Mouse (Mus musculus) v-Abl transformed pro-B cells (cell line): Measurements from ENCODE around the gene Ilk.

Experiments used
- in situ Hi-C, 2 experiments: fragments of 400-800 bp; cut with MboI; formaldehyde crosslinking; loops; one replicate each; pipeline ENCODE4 v1.15.1; 2025; ENCODE audit not compliant: unreplicated experiment in 2 of 2

The Ilk gene

DNA sequence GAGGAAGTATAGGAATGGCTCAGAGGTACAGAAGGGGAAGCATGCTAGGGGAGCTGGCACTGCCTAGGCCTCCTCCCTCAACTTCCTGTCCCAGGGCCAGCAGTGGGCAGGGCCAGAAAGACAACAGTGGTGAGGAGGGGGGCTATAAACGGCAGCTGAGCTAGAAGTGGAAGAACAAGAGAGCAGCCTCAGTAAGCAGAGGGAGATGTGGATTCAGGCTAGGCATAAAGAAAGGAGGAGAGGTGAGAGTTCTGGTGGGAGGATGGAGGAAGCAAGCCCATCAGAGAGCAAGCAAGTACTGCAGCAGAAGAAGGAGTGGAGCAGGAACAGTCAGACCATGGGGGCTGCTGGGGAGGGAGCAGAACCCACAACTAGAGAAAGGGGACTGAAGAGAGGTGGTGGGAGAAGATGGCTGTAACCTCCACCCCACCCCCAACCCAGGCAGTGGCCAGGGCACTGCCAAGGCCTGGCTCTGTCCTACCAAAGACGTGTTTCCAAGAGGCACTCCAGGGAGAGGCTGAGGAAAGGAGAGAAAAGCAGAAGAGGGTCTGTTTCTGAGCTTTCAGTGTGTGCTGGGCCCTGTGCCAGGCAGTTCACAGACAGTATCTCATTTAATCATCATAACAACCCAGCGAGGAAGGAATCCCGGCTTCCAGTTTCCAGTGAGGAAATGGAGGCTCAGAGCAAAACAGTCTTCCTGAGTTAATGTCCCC, 42.3 kb downstream of the Ilk start:
- in situ Hi-C loops, result no loop called here

DNA sequence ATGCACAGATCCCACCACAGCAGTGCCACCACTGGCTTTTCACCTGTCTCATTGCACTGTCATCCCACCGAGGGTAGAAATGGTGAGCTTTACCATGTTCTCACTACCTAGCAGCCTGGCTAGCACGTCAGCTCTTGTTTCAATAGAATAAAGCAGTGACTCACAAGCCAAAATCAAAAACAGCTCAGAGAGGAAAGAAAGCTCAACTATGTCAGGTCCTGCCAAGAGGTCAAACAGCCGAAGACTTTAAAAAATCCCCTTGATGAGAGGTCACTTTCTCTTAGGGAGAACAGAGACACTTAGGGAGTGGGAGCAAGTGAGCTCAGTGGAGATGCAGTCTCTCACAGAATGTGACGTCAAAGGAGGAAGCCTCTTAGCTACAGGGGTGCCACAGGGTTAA, 47.5 kb downstream of the Ilk start:
- in situ Hi-C loops, result no loop called here

- in situ Hi-C loops, result no loop called here
These were observed 48.2 kb downstream of the Ilk start for GRCm38 (mm10) chr7:105784556-105784955.

- in situ Hi-C loops, result no loop called here
These were observed 50.3 kb downstream of the Ilk start for GRCm38 (mm10) chr7:105786506-105787284.

- in situ Hi-C loops, result no loop called here
These were observed 51.1 kb downstream of the Ilk start, which contains the start of gene Dchs1 for GRCm38 (mm10) chr7:105787285-105788140. Gene Dchs1 (minus strand): TSS chr7:105787654.

DNA sequence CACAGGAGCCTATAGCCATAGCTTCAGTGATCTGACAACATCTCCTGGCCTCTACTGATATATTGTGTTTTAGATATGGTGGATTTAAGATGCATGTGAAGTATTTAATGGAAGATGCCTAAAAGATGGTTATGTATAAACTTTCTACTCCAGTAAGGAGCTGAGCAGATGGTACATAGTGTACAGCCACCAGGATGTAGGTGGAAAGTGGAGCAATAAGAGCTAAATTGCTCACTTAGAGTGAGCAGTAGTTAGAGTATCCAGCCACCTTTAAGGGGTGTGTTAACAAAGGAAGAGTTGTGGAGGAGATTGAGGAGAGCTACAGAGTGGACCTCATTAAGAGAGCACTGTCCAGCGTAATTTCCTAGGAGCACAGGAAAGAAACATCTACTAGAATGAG, 54.8 kb downstream of the Ilk start:
- in situ Hi-C loops, result no loop called here
